Comparison of ENCODE assay signal across 25 mouse cellular contexts in genomic region chr1:182026120-182026519, GRCm38 (mm10). TPM values are rescaled to one million over a fixed set of nuclear protein-coding genes. Genes with fewer than 3 reads are reported as not detected.
DNase-seq lines count a peak whose midpoint lies in the region; ATAC-seq and TF ChIP-seq lines count a peak whose summit lies in the region.
"Had no signal": no experiment of that assay in that cellular context is flagged by ENCODE, and none has a peak within 500 bp of the region (broad histone marks: within the 10 kb centered on the region; RNA-seq: fewer than 3 reads in every experiment).

No protein-coding gene starts in this region.

- no peaks in the 10 kb centered on the region for H3K9me3 ChIP-seq in heart, embryonic 13.5 days
- H3K9me3 ChIP-seq: embryonic facial prominence, embryonic 10.5 days; hindbrain, embryonic 10.5 days; limb, embryonic 10.5 days; liver, embryonic 15.5 days; midbrain, embryonic 15.5 days had no signal

- no peak for DNase-seq in heart, postnatal 36 days
- peak; percentile 48 for DNase-seq in Muller cell, postnatal 12 days (ENCODE audit: inconsistent ontology term)
- DNase-seq in NIH3T3 (ENCODE audit: low read depth): peak; percentile 32
- no peak for DNase-seq in adrenal gland, postnatal 36 days
- DNase-seq: cerebellum, adult 11 months; cerebellum, postnatal 10 days; forebrain, postnatal 0 days; gastrocnemius, postnatal 25 days; kidney, adult 18-20 months; kidney, postnatal 25 days; liver; right cerebral cortex, adult 18-20 months; right cerebral cortex, postnatal 4 days had no signal

- H3K9ac ChIP-seq in heart, embryonic 13.5 days: peak overlapping the region; percentile 42
- H3K9ac ChIP-seq: forebrain, postnatal 0 days; liver, embryonic 15.5 days; midbrain, embryonic 15.5 days had no signal

- intact Hi-C loops in heart, postnatal 36 days (cut with DNase I): no loop called here

- no peaks in the 10 kb centered on the region for H3K79me2 ChIP-seq in myocyte (ENCODE audit: control insufficient read depth, insufficient read depth)

- peaks cover 67% of the 10 kb centered on the region for H3K4me1 ChIP-seq in heart, embryonic 13.5 days
- H3K4me1 ChIP-seq: liver, embryonic 15.5 days had no signal

- no peak overlapping the region for H3ac ChIP-seq in myocyte (ENCODE audit: control insufficient read depth, insufficient read length)

- no peak for TF ChIP-seq POLR2A in myocyte (IDR thresholded peaks at IDR 0.05; ENCODE audit: insufficient read length, low read depth)

- no peak for ATAC-seq in heart, embryonic 13.5 days (ENCODE audit: extremely low read depth, insufficient number of reproducible peaks, low FRiP score, low TSS enrichment)
- no peak for ATAC-seq in erythroblast, adult 5-6 weeks (replicated peaks; ENCODE audit: low FRiP score, poor library complexity, severe bottlenecking)
- ATAC-seq: forebrain, postnatal 0 days; hindbrain, embryonic 16.5 days; lung, postnatal 0 days; midbrain, embryonic 15.5 days had no signal

- H3K4me2 ChIP-seq in heart, embryonic 13.5 days: peak overlapping the region; percentile 15; the same call in 1 of the 2 replicates
- H3K4me2 ChIP-seq in myocyte (ENCODE audit: low read depth): peak overlapping the region; percentile 13
- H3K4me2 ChIP-seq: liver, embryonic 15.5 days; midbrain, embryonic 15.5 days had no signal

- 34% methylated on average over 7 of the region's 7 CpGs for WGBS in heart, embryonic 13.5 days

- H3K36me3 ChIP-seq in heart, embryonic 13.5 days: no peaks in the 10 kb centered on the region
- H3K36me3 ChIP-seq in myocyte (ENCODE audit: control insufficient read depth, insufficient read depth): no peaks in the 10 kb centered on the region
- H3K36me3 ChIP-seq: embryonic facial prominence, embryonic 10.5 days; hindbrain, embryonic 10.5 days; limb, embryonic 10.5 days; liver, embryonic 15.5 days; midbrain, embryonic 15.5 days had no signal

- H3K27me3 ChIP-seq in heart, embryonic 13.5 days (replicated peaks): no peaks in the 10 kb centered on the region
- H3K27me3 ChIP-seq in myocyte (ENCODE audit: control insufficient read depth, insufficient read depth, insufficient read length): no peaks in the 10 kb centered on the region
- H3K27me3 ChIP-seq: midbrain, embryonic 15.5 days had no signal

- peak overlapping the region; percentile 84 for H3K27ac ChIP-seq in heart, embryonic 13.5 days (replicated peaks)
- H3K27ac ChIP-seq: hindbrain, embryonic 10.5 days; layer of hippocampus, adult 2 months; limb, embryonic 10.5 days; liver, embryonic 15.5 days; macrophage; midbrain, embryonic 15.5 days had no signal

- no peak overlapping the region for H3K4me3 ChIP-seq in heart, embryonic 13.5 days
- H3K4me3 ChIP-seq in myocyte: no peak overlapping the region
- H3K4me3 ChIP-seq: embryonic facial prominence, embryonic 10.5 days; hindbrain, embryonic 10.5 days; layer of hippocampus, adult 2 months; limb, embryonic 10.5 days; liver, embryonic 15.5 days; midbrain, embryonic 15.5 days had no signal

TF ChIP-seq in myocyte, 11 proteins besides CTCF, POLR2A, EP300 and RAD21:
- TF ChIP-seq SRF (IDR thresholded peaks at IDR 0.05; ENCODE audit: control insufficient read depth, insufficient read length, low read depth) (no peak), POLR2AphosphoS2 (IDR thresholded peaks at IDR 0.05; ENCODE audit: insufficient read length, low read depth) (no peak), MAX (IDR thresholded peaks at IDR 0.05; ENCODE audit: low read depth) (no peak), E2F4 (IDR thresholded peaks at IDR 0.05; ENCODE audit: insufficient read depth) (no peak), TCF12 (IDR thresholded peaks at IDR 0.05; ENCODE audit: insufficient read depth, poor library complexity, severe bottlenecking) (no peak), MYOG (IDR thresholded peaks at IDR 0.05; ENCODE audit: control insufficient read depth in 1 of 3, insufficient read depth in 1 of 3, insufficient read length in 2 of 3, low read depth in 2 of 3) (no peak), TCF3 (IDR thresholded peaks at IDR 0.05; ENCODE audit: insufficient read length, low read depth) (no peak), REST (IDR thresholded peaks at IDR 0.05; ENCODE audit: insufficient read depth, insufficient read length) (no peak), MYOD1 (IDR thresholded peaks at IDR 0.05; ENCODE audit: control insufficient read depth in 1 of 3, insufficient read length in 2 of 3, low read depth in 2 of 3) (no peak), USF1 (IDR thresholded peaks at IDR 0.05; ENCODE audit: low read depth) (no peak)
TF ChIP-seq in myocyte: peak in this region for 0.

RNA-seq across cellular contexts. Expression of gene Enah, which starts 6.3 kb away (rescaled TPM):
- 14.7 and 14.8 TPM in 2 replicates for polyA plus RNA-seq in heart, embryonic 13.5 days (2015; fragmentation: Nextera tagmentation; extraction: Ambion mirVana)
- 100 to 1,000 TPM; 111 to 112 TPM for total RNA-seq in heart, postnatal 36 days (2021)
- 72.9 TPM for polyA plus RNA-seq in myocyte (2012; fragmentation: generic; extraction: Trizol)
- total RNA-seq in adrenal gland, postnatal 36 days (2021): 10 to 100 TPM; 52.9 to 78.1 TPM
- total RNA-seq in erythroblast, adult 5-6 weeks (2015; ENCODE audit: low replicate concordance): 0.21 TPM in 1 of 2 replicates, not detected in the other
- 0.77 and 1.1 TPM in 2 replicates for total RNA-seq in erythroblast, adult 5-6 weeks (2017; ENCODE audit: low replicate concordance)

Comparison
In these comparisons a context has a peak if more than half of its experiments do, and no peak if none do; other contexts are left out.
1. DNase-seq: peak in Muller cell, postnatal 12 days (single experiment) and NIH3T3 (single experiment); none in heart, postnatal 36 days (0 of 2) and adrenal gland, postnatal 36 days (0 of 2).
2. RNA of gene Enah, which starts 6.3 kb away (total RNA-seq): 111 to 112 TPM in heart, postnatal 36 days and 52.9 to 78.1 TPM in adrenal gland, postnatal 36 days; 0.21 to 1.1 TPM in erythroblast, adult 5-6 weeks; every median in the first group is over 10 times any median in the second.